Mouse (Mus musculus) heart, postnatal 10 days (tissue): ENCODE data around the gene Cers3. TPM values are rescaled to one million over a fixed set of nuclear protein-coding genes. Genes with fewer than 3 reads are reported as not detected.

ENCODE experiments used
- total RNA-seq, 2 experiments: library from RNA; stranded (reverse); gene quantifications; 2 replicates each; pipeline ENCODE4 v1.2.3; 2021

Gene Cers3
- total RNA-seq, 2 experiments from 2014 or later: 0.14 to 0.35 TPM

Other genes with a start within 250 kb of the Cers3 start
- gene Asb7, start 53.9 kb upstream of the Cers3 start, total RNA-seq: 10 to 100 TPM in 1 of 2 experiments, 1 to 10 TPM in 1; 9.8 to 13.4 TPM
- gene Lins1, start 53.6 kb upstream of the Cers3 start, total RNA-seq: 1 to 10 TPM; 4.0 to 4.8 TPM
- gene Adamts17, start 96.2 kb downstream of the Cers3 start, total RNA-seq: 10 to 100 TPM; 15.9 to 18.4 TPM